Mouse (Mus musculus): ENCODE results near the gene Tmbim6.
"Not testable (repeated sequence)": the region's sequence is repeated elsewhere in the genome, so short reads cannot be mapped to it uniquely, and the experiment has no call there.

Gene Tmbim6

GRCm38 (mm10) chr15:99420521-99421014, 27.9 kb downstream of the Tmbim6 start:
- DNase-seq = peak; percentile 43 to 70

DNA sequence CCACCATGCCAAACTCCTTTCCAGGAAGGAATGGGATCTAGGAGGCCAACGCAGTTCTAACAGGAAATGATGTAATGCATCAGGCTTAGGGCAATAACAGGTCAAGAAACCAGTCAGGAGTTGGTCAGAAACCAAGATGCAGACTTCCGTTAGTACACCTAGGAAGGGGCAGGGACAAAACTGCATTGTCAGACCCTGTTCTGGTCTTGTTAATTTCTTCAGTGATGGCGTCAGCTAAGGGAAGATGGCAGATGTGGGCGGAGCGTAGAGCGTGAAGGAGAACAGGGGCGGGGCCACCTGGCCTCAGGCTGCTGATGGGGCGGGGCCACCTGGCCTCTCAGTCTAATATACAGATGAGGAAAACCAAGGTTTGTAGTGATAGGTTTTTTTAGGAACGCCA, 28.5 kb downstream of the Tmbim6 start:
- DNase-seq = no peak

DNA sequence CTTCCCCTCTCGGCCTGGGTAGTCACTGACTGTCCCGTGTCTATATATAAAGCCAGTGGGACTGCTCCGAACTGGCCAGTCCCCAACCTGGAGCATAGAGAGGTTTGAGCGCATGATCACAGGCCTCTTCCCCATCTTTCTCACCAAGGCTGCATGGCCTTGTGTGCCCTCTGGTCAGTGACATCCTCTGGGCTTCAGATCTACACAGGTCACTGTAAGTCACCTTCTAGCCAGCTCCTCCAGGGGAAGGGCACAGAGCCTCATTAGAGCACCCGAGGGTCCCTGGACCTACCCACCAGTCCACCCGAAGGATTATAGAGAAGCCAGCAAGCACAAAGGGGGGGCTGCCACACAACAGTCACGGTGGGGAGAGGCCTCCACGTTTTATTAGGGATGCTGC, 29.0 kb downstream of the Tmbim6 start:
- DNase-seq = no peak

GRCm38 (mm10) chr15:99422551-99422950, 29.9 kb downstream of the Tmbim6 start:
- no peak for DNase-seq

DNA sequence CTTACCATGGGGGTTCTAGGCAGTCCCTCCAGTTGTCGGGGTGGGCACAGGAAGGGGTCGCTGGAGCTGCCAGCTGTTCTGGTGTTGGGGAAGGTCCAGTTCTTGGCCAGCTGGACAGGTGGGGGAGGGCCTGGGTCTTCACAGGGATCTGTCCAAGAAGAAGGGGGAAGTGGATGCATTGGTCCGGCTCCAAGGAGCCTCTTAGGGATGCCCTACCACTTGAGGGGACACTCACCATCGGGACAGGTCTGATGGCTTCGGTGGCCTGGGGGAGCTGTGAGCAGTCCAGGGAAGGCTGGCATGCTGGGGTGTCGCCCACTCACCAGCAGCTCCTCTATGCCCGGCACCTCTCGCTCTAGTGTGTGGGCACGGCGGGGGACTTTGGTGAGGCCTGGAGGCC, 30.4 kb downstream of the Tmbim6 start:
- no peak for DNase-seq

GRCm38 (mm10) chr15:99423884-99424283, 31.2 kb downstream of the Tmbim6 start:
- no peak for DNase-seq

DNA sequence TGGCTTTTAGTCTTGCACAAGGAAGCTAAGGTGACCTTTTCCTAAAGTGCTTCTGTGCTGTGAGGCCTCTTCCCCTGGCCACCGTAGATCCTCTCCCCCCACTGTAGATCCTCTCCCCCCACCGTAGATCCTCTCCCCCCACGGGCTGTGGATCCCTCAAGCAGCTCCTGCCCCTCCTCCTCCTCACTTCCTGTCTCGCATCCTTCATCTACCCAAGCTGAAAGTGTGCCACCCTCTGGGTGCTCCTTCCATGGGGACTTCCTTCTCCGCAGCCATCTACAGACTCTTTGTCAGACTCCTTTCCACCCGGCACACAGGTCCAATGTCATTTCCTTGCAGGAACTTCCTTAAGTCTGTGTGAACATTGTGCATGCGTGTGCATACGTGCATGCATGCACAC, 37.7 kb downstream of the Tmbim6 start:
- no peak for DNase-seq

DNA sequence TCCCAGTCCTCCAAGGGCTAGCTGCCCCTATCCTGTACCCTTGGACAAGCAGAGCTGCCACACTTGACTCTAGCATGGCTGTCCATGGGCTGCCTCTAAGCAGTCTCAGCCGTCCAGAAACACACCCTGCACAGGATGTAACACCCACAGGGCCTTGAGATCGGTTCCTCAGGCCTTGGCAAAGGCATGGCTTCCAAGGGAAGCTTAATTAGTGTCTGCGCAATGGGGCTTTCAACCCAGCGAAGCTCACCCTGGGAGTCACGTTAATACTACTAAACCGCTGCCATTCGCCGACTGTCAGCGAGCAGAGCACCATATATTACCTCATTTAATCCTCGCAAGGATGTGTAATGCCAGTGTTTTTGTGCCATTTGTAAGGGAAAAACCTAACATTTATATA, 38.4 kb downstream of the Tmbim6 start:
- no peak for DNase-seq

GRCm38 (mm10) chr15:99431504-99431903, 38.8 kb downstream of the Tmbim6 start:
- DNase-seq = no peak

DNA sequence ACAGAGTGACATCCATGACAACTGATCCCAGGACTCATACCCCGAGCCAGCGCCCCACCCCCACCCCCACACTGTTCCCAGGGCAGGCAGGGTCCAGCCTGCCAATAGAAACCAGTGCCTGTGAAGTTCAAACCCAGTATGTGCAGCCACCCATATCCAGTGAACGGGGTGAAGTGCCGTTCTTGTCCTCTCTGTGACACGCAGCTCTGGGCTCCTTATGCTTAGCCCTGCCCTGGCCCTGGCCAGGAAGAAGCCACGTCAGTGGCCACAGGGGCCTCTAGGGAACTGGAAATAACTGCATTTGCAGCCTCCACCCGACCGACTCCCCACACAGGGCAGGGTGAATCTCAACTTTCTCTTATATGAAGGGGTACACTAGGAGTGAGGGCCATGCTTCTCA, 39.3 kb downstream of the Tmbim6 start:
- DNase-seq = no peak

DNA sequence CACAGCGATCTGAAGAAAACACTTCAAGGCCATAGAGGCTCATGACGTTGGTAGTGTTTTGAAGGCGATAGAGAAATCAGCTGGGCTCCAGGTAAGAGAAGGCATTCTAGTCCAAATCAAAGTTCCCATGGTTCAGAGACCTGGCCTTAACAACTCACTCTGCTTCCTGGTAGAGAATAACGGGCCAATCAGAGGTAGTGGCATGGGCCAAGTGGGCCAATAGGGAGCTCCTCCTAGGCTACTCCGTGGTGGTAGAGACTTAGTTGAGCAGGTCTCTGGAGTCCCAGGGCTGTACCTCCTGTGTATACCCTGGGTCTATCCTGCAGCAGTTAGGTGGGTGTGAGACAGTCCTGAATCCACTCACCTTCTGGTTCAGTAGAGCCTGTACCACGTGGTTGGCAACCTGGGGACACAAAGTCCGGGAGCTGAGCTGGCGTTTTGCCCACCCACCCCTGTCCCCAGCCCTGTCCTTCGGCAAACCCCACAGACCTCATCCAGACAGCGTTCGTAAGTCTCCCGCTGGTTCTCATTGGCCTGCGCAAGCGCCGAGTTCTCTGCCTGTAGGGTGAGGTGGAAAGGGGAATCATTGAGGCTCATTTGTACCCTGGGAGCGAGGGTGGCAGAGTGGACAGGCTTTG, 40.5 kb downstream of the Tmbim6 start:
- DNase-seq = no peak

DNA sequence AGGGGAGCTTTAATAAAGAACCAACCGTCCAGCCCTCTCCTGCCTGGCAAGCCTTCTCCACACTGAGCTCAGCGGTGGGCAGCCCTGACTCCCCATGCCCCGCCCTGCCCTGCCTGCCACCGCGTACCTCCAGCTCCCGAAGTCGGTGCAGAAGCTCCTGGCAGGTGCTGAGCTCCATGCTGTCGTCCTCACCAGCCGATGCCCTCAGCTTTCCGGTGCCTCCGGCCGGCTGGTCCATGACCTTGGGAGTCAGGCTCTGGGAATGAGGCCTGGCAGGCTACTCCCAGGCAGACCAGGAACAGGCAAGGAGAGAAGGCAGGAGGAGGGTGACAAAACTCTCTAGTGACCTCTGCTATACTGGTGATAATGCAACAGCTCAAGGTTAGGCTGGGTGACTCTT, 41.2 kb downstream of the Tmbim6 start:
- DNase-seq = no peak

DNA sequence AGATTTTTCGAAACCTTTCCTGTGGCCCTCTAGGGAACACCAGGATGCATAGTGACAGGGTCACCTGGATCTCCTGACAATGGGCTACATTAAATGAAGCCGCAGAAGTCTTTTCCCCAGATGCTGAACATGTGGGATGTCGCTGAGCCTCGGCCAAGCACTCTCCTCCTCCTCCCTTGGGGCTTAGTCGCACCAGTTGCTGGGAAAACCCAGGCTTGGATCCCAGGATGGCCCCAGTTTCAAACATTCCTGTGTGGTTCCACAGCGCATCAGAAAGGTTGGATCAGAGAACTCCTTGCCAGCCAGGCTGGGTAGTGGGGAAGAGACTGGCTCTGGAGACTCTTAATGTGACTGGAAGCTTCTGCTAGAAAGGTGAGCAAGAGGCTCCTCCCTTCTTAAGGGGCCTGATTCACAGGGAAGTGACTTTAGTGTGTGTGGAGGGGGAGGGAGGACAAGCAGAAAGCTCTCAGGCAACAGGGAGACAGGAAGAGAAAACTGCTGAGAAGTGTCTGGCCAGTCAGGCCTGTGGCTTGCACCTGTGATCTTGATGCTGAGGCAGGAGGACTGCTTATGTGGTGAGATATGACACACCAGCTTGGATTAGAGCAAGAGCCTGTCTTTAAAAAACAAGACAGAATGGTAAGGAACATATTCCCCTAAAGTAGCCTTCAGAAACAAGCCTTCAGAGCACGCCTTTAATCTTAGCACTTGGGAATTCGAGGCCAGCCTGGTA, 46.5 kb downstream of the Tmbim6 start:
- DNase-seq = no peak

DNA sequence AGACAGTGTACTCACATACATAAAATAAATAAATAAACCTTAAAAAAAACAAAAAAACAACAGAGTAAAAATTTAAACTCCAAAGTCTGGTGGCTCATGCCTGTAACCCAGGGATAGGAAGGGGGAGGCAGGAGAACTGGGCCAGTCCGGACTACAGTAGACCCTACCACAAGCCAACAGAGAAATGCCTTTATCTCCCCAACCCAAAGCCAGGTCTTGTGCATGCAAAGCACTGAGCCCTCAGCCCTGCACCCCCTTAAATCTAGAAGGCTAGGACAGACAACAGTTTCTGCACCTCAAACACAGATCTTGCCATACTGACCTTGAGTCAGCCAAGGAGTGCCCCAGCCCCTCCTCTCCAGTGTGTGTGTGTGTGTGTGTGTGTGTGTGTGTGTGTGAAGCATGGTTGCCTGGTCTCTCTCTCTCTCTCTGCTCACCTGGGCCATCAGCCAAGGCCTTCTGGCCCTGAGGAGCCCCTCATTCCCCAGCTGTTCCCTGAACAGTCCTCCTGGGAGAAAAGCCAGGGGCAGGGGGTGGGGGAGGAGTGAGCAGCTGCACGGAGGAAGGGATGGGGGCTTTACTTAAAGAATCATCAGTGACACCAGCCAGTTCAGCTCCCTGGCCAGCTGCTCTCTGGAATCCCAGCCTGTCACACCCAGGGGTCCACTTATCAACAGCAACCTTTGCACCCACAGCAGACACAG, 47.6 kb downstream of the Tmbim6 start:
- DNase-seq = peak; percentile 65 to 86

GRCm38 (mm10) chr15:99440816-99441457, 48.3 kb downstream of the Tmbim6 start:
- no peak for DNase-seq

DNA sequence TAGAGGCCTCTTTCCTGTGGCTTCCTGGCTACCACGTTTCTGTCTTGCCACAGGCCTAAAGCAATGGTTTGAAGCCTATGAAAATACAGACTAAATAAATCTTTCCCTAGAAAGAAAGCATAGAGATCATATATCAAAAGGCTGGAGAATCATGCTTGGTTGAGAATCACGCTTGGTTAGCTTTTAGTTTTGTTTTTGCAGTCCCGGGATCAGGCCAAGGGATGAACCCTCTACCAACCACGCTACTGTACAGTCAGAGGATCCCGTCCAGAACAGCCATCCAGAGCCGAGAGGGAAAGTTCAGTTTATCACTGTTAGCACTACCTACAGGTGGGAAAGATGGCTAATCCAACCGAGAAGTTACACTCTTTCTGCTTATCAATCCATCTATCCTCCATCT, 49.7 kb downstream of the Tmbim6 start:
- no peak for DNase-seq

DNA sequence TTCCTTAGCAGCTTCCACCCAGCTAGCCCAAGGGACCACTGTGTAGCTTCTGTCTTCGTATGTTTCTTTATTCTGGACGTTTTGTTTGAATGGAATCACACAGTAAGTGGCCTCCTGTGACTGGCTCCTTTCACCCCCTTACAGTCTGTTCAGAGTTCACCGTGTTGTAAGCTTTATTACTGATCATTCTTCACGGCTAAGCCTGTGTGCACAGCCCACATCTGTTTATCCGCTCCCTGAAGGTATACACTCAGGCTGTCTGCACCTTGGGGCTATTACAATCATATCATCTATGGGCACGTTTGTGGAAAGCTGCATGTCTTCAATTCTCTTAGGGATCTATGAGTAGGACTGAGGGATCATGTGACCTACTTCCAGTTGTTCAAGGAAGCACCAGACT, 52.9 kb downstream of the Tmbim6 start:
- no peak for DNase-seq

GRCm38 (mm10) chr15:99446136-99446535, 53.5 kb downstream of the Tmbim6 start:
- not testable (repeated sequence) for DNase-seq

DNA sequence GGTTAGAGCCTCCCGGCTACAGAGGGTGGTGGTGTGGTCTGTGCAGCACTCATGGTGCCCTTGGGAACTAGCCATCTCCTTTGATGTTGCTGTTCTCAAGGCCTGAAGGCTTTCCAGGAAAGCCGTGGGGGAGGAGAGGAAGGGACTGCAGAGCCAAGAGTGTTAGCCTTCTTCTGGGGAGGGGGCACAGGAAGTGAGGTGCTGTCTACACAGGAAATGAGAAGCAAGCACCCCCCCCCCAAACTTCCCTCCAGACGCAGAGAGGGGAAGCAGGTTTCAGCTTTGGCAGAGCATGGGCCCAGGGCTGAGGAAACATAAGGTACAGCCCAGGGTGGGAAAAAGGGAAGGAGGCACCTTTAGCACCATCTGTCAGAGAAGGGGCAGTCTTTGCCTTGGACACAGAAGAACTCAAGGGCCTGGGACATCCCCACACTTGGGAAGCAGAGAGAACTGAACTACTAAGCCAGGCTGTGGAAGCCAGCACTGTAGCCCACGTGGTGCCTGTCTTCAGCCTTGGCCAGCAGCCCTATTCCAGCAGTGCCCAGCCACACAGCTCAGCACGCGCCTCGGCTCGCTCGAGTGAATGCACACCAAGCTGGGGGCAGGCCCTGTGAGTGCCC, 56.6 kb downstream of the Tmbim6 start:
- DNase-seq = peak; percentile 85 to 86

DNA sequence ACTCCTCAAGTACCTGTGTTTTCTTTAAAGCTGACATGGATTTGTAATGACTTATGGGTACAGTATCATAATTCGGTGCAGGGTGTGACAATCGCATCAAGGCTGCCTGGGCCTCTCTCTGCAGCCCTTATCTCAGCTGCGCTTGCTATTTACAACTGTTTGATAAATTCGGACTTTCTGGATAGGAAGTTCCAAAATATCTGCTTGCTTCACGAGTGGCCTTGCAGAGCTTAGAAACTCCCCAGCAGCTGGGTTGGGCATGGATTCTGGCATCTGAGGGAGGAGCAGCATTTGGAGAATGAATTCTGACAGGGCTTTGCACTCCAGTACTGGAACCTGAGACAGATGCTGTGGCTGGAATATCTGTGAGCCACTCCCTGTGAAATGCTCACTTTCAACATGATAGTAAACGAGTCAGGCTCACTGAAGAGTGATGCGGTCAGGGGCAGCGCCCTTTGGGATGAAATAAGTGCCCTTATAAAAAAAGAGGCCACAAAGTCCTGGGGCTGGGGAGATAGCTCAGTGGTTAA, 57.1 kb downstream of the Tmbim6 start:
- no peak for DNase-seq

DNA sequence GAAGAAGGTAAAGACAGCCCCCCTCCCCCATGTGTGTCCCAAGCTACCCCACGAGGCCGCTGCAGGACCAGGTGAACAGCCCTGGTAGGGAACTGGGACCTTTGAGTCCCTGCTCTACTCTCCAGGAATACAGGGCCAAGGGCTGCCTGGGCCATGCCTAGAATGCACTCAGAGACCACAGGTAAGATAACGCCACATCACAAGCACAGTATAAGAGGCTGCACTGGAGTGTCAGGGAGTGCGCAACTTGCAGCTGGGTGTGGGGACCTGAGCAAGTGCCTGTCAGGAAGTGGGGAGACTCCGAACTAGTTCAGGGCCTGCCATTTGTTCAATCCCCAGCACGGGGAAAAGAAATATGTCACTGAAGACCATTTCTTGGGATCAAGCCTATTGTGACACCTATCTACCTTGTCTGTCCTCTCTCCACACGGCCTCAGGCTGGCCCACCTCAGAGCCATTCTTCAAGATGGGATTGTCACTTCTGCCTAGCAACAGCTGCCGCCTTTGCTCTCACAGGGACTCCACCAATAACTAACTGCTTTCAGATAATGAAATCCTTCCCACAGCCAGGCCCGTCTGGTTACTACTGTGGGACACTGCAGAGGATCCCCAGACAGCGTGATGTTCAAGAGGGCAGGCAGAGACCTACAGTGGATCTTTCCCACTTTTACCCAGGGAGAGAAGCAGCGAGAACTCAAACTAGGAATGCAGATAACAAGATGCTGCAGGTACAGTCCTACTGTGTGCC, 60.6 kb downstream of the Tmbim6 start:
- DNase-seq = no peak

Measured in cerebellum, postnatal 14 days (tissue).